9 mouse cellular contexts compared by ENCODE assay signal in genomic region chr10:6885460-6885859, GRCm38 (mm10).
DNase-seq lines count a peak whose midpoint lies in the region; ATAC-seq and TF ChIP-seq lines count a peak whose summit lies in the region.
"Had no signal": no experiment of that assay in that cellular context is flagged by ENCODE, and none has a peak within 500 bp of the region (broad histone marks: within the 10 kb centered on the region; RNA-seq: fewer than 3 reads in every experiment).

No protein-coding gene starts in this region.

- no peak overlapping the region for H3K27ac ChIP-seq in forebrain, embryonic 16.5 days (ENCODE audit: low read length)
- H3K27ac ChIP-seq in forebrain, embryonic 11.5 days (ENCODE audit: low read depth, low read length) = no peak overlapping the region
- H3K27ac ChIP-seq in lung, embryonic 14.5 days (ENCODE audit: low read depth) = no peak overlapping the region

- peak; percentile 57 for TF ChIP-seq CTCF in lung, embryonic 14.5 days (IDR thresholded peaks at IDR 0.05; ENCODE audit: low read depth)

- peak; percentile 23; the same call in 1 of the 2 replicates for ATAC-seq in forebrain, embryonic 16.5 days
- no peak for ATAC-seq in forebrain, embryonic 11.5 days (replicated peaks; ENCODE audit: low FRiP score)
- no peak for ATAC-seq in lung, embryonic 14.5 days (ENCODE audit: insufficient read depth)
- ATAC-seq in common myeloid progenitor, adult 5-6 weeks (replicated peaks; ENCODE audit: low read depth, poor library complexity, severe bottlenecking) = peak; percentile 15; the same call in 1 of the 2 replicates

- no peak for DNase-seq in forebrain, embryonic 11.5 days (ENCODE audit: low spot score)
- peak; percentile 83 for DNase-seq in lung, embryonic 14.5 days
- DNase-seq in lung, postnatal 14 days = no peak
- DNase-seq in retina, embryonic 14.5 days (ENCODE audit: low spot score) = peak; percentile 77
- DNase-seq in ovary, postnatal 14 days (ENCODE audit: low spot score) = no peak
- DNase-seq in frontal cortex, postnatal 36 days (ENCODE audit: low spot score in 2 of 2) = no peak

- H3K4me1 ChIP-seq in forebrain, embryonic 16.5 days (replicated peaks; ENCODE audit: control insufficient read depth, insufficient read depth, low read length) = no peaks in the 10 kb centered on the region
- no peaks in the 10 kb centered on the region for H3K4me1 ChIP-seq in forebrain, embryonic 11.5 days (replicated peaks; ENCODE audit: control insufficient read depth, insufficient read depth, low read length)
- no peaks in the 10 kb centered on the region for H3K4me1 ChIP-seq in lung, embryonic 14.5 days (ENCODE audit: insufficient read depth)

- H3K36me3 ChIP-seq in forebrain, embryonic 16.5 days (ENCODE audit: control insufficient read depth, insufficient read depth) = no peaks in the 10 kb centered on the region
- no peaks in the 10 kb centered on the region for H3K36me3 ChIP-seq in forebrain, embryonic 11.5 days (ENCODE audit: control insufficient read depth, insufficient read depth, low read length)
- no peaks in the 10 kb centered on the region for H3K36me3 ChIP-seq in lung, embryonic 14.5 days (ENCODE audit: insufficient read depth)
- H3K36me3 ChIP-seq: G1E had no signal

- 0% methylated on average over 1 of the region's 1 CpGs for WGBS in forebrain, embryonic 16.5 days
- WGBS in forebrain, embryonic 11.5 days = 2% methylated on average over 1 of the region's 1 CpGs
- WGBS in lung, embryonic 14.5 days = 0% methylated on average over 1 of the region's 1 CpGs

- H3K9ac ChIP-seq in forebrain, embryonic 16.5 days (replicated peaks; ENCODE audit: low read depth, low read length) = no peak overlapping the region
- H3K9ac ChIP-seq in forebrain, embryonic 11.5 days (ENCODE audit: low read length) = no peak overlapping the region
- no peak overlapping the region for H3K9ac ChIP-seq in lung, embryonic 14.5 days

- H3K27me3 ChIP-seq in forebrain, embryonic 16.5 days (replicated peaks; ENCODE audit: control insufficient read depth, insufficient read depth, low read length) = no peaks in the 10 kb centered on the region
- H3K27me3 ChIP-seq in forebrain, embryonic 11.5 days (ENCODE audit: control insufficient read depth, insufficient read depth, low read length) = no peaks in the 10 kb centered on the region
- H3K27me3 ChIP-seq in lung, embryonic 14.5 days (ENCODE audit: insufficient read depth, low read length) = no peaks in the 10 kb centered on the region

- H3K9me3 ChIP-seq in forebrain, embryonic 16.5 days (ENCODE audit: control insufficient read depth, low read length) = no peaks in the 10 kb centered on the region
- no peaks in the 10 kb centered on the region for H3K9me3 ChIP-seq in forebrain, embryonic 11.5 days (ENCODE audit: control insufficient read depth, low read length)
- no peaks in the 10 kb centered on the region for H3K9me3 ChIP-seq in lung, embryonic 14.5 days (ENCODE audit: low read depth, low read length)
- H3K9me3 ChIP-seq: G1E had no signal

- H3K4me3 ChIP-seq in forebrain, embryonic 16.5 days (replicated peaks; ENCODE audit: low read length) = no peak overlapping the region
- H3K4me3 ChIP-seq in forebrain, embryonic 11.5 days (ENCODE audit: low read depth, low read length) = no peak overlapping the region
- H3K4me3 ChIP-seq in lung, embryonic 14.5 days (ENCODE audit: low read depth, low read length) = no peak overlapping the region

- no peak overlapping the region for H3K4me2 ChIP-seq in forebrain, embryonic 16.5 days (ENCODE audit: low read length)
- no peak overlapping the region for H3K4me2 ChIP-seq in forebrain, embryonic 11.5 days (ENCODE audit: low read depth, low read length, severe bottlenecking)
- H3K4me2 ChIP-seq in lung, embryonic 14.5 days = no peak overlapping the region

Comparison
In these comparisons a context has a peak if more than half of its experiments do, and no peak if none do; other contexts are left out.
1. ATAC-seq: peak in forebrain, embryonic 16.5 days (single experiment) and common myeloid progenitor, adult 5-6 weeks (single experiment); none in forebrain, embryonic 11.5 days (single experiment) and lung, embryonic 14.5 days (single experiment).
2. DNase-seq: peak in lung, embryonic 14.5 days (single experiment) and retina, embryonic 14.5 days (single experiment); none in forebrain, embryonic 11.5 days (single experiment), lung, postnatal 14 days (single experiment), ovary, postnatal 14 days (single experiment) and frontal cortex, postnatal 36 days (0 of 2).